Mouse (Mus musculus): Measurements from ENCODE around the gene Gbp7.

GRCm38 (mm10) chr3:142541391-142541790 is 11.2 kb downstream of the Gbp7 start:
- TF ChIP-seq CTCF (IDR thresholded peaks at IDR 0.05; ENCODE audit: borderline replicate concordance, insufficient read depth, low read length) = no peak
- no peak for TF ChIP-seq POLR2A (IDR thresholded peaks at IDR 0.05; ENCODE audit: low read depth, low read length)
